Comparison of ENCODE assay signal across 30 mouse cellular contexts in genomic region chr11:19529126-19529525, GRCm38 (mm10).
A peak's percentile ranks its signal among the peaks of the same experiment; 100 is the strongest.
DNase-seq lines count a peak whose midpoint lies in the region; ATAC-seq and TF ChIP-seq lines count a peak whose summit lies in the region.
"Had no signal": no experiment of that assay in that cellular context is flagged by ENCODE, and none has a peak within 500 bp of the region (broad histone marks: within the 10 kb centered on the region; RNA-seq: fewer than 3 reads in every experiment).

No protein-coding gene starts in this region.

- no peak for TF ChIP-seq CTCF in hindbrain, postnatal 0 days (IDR thresholded peaks at IDR 0.05; ENCODE audit: low read depth)

- no peak for ATAC-seq in hindbrain, embryonic 11.5 days (ENCODE audit: low FRiP score)
- ATAC-seq in hindbrain, embryonic 12.5 days (ENCODE audit: low FRiP score) = no peak
- ATAC-seq in hindbrain, postnatal 0 days = no peak
- peak; percentile 79 for ATAC-seq in neural tube, embryonic 13.5 days (ENCODE audit: low read depth)
- ATAC-seq in frontal cortex, adult (ENCODE audit: low TSS enrichment) = no peak
- no peak for ATAC-seq in kidney, embryonic 14.5 days (ENCODE audit: low FRiP score, low TSS enrichment)
- ATAC-seq: forebrain, embryonic 15.5 days; Patski had no signal

- no peak overlapping the region for H3K4me3 ChIP-seq in hindbrain, embryonic 10.5 days
- H3K4me3 ChIP-seq in hindbrain, embryonic 11.5 days (ENCODE audit: low read depth, low read length) = no peak overlapping the region
- H3K4me3 ChIP-seq in hindbrain, embryonic 12.5 days = no peak overlapping the region
- H3K4me3 ChIP-seq in hindbrain, postnatal 0 days (ENCODE audit: low read length) = no peak overlapping the region
- no peak overlapping the region for H3K4me3 ChIP-seq in neural tube, embryonic 13.5 days
- no peak overlapping the region for H3K4me3 ChIP-seq in kidney, embryonic 14.5 days (ENCODE audit: low read length)
- H3K4me3 ChIP-seq: embryonic facial prominence, embryonic 12.5 days; forebrain, embryonic 15.5 days; heart, adult 2 months; heart, embryonic 12.5 days; limb, embryonic 13.5 days; lung, embryonic 15.5 days had no signal

- peaks cover 65% of the 10 kb centered on the region for H3K4me1 ChIP-seq in hindbrain, embryonic 10.5 days (replicated peaks)
- H3K4me1 ChIP-seq in hindbrain, embryonic 11.5 days (replicated peaks; ENCODE audit: control insufficient read depth, insufficient read depth, low read length) = no peaks in the 10 kb centered on the region
- peaks cover 31% of the 10 kb centered on the region for H3K4me1 ChIP-seq in hindbrain, embryonic 12.5 days
- no peaks in the 10 kb centered on the region; the same call in 1 of the 2 replicates for H3K4me1 ChIP-seq in hindbrain, postnatal 0 days (ENCODE audit: insufficient read depth, low read length)
- peaks cover 42% of the 10 kb centered on the region for H3K4me1 ChIP-seq in neural tube, embryonic 13.5 days (replicated peaks)
- no peaks in the 10 kb centered on the region for H3K4me1 ChIP-seq in kidney, embryonic 14.5 days (ENCODE audit: control insufficient read depth, insufficient read depth, low read length)
- H3K4me1 ChIP-seq: heart, embryonic 12.5 days had no signal

- peaks cover 7% of the 10 kb centered on the region for H3K27me3 ChIP-seq in hindbrain, embryonic 10.5 days (ENCODE audit: insufficient read depth, poor library complexity, severe bottlenecking)
- no peaks in the 10 kb centered on the region for H3K27me3 ChIP-seq in hindbrain, embryonic 11.5 days (ENCODE audit: control insufficient read depth, insufficient read depth, low read length)
- no peaks in the 10 kb centered on the region for H3K27me3 ChIP-seq in hindbrain, embryonic 12.5 days
- H3K27me3 ChIP-seq in hindbrain, postnatal 0 days (ENCODE audit: insufficient read depth, low read length) = no peaks in the 10 kb centered on the region
- H3K27me3 ChIP-seq in neural tube, embryonic 13.5 days = 0 out of 2 replicates have a peak, but pooled peaks cover 5% of the 10 kb centered on the region
- H3K27me3 ChIP-seq in kidney, embryonic 14.5 days (ENCODE audit: control insufficient read depth, insufficient read depth, low read length) = no peaks in the 10 kb centered on the region
- H3K27me3 ChIP-seq: CH12.LX; embryonic facial prominence, embryonic 12.5 days; heart, embryonic 12.5 days; lung, embryonic 15.5 days had no signal

- 56% methylated on average over 5 of the region's 5 CpGs for WGBS in hindbrain, embryonic 10.5 days
- WGBS in hindbrain, embryonic 11.5 days = 38% methylated on average over 5 of the region's 5 CpGs
- 29% methylated on average over 5 of the region's 5 CpGs for WGBS in hindbrain, embryonic 12.5 days
- WGBS in hindbrain, postnatal 0 days = 18% methylated on average over 5 of the region's 5 CpGs
- 15% methylated on average over 5 of the region's 5 CpGs for WGBS in neural tube, embryonic 13.5 days
- WGBS in kidney, embryonic 14.5 days = 30% methylated on average over 5 of the region's 5 CpGs

- no peaks in the 10 kb centered on the region for H3K9me3 ChIP-seq in hindbrain, embryonic 10.5 days
- no peaks in the 10 kb centered on the region for H3K9me3 ChIP-seq in hindbrain, embryonic 11.5 days (ENCODE audit: control insufficient read depth, low read length)
- H3K9me3 ChIP-seq in hindbrain, embryonic 12.5 days (replicated peaks) = no peaks in the 10 kb centered on the region
- H3K9me3 ChIP-seq in hindbrain, postnatal 0 days (ENCODE audit: low read length) = no peaks in the 10 kb centered on the region
- H3K9me3 ChIP-seq in neural tube, embryonic 13.5 days = no peaks in the 10 kb centered on the region
- H3K9me3 ChIP-seq in kidney, embryonic 14.5 days (ENCODE audit: control insufficient read depth, low read length) = no peaks in the 10 kb centered on the region
- H3K9me3 ChIP-seq: embryonic facial prominence, embryonic 12.5 days; forebrain, embryonic 15.5 days; heart, embryonic 12.5 days; limb, embryonic 13.5 days; lung, embryonic 15.5 days had no signal

- H3K9ac ChIP-seq in hindbrain, embryonic 11.5 days (ENCODE audit: low read depth, low read length) = no peak overlapping the region
- no peak overlapping the region for H3K9ac ChIP-seq in hindbrain, embryonic 12.5 days
- H3K9ac ChIP-seq in hindbrain, postnatal 0 days (replicated peaks; ENCODE audit: low read length) = no peak overlapping the region
- H3K9ac ChIP-seq in neural tube, embryonic 13.5 days = no peak overlapping the region
- no peak overlapping the region for H3K9ac ChIP-seq in kidney, embryonic 14.5 days (ENCODE audit: low read depth, low read length)
- H3K9ac ChIP-seq: embryonic facial prominence, embryonic 12.5 days; forebrain, embryonic 15.5 days; heart, embryonic 12.5 days; limb, embryonic 13.5 days; lung, embryonic 15.5 days had no signal

- H3K4me2 ChIP-seq in hindbrain, embryonic 11.5 days (replicated peaks; ENCODE audit: low read depth, low read length) = no peak overlapping the region
- no peak overlapping the region for H3K4me2 ChIP-seq in hindbrain, embryonic 12.5 days (replicated peaks)
- 0 out of 2 replicates have a peak overlapping the region, but pooled peaks have one; percentile 7 for H3K4me2 ChIP-seq in hindbrain, postnatal 0 days (ENCODE audit: low read depth, low read length)
- peak overlapping the region; percentile 13 for H3K4me2 ChIP-seq in neural tube, embryonic 13.5 days
- H3K4me2 ChIP-seq in kidney, embryonic 14.5 days (replicated peaks; ENCODE audit: low read depth, low read length) = no peak overlapping the region
- H3K4me2 ChIP-seq: embryonic facial prominence, embryonic 12.5 days; forebrain, embryonic 15.5 days; heart, embryonic 12.5 days; limb, embryonic 13.5 days; liver, embryonic 11.5 days; lung, embryonic 15.5 days had no signal

- H3K27ac ChIP-seq in hindbrain, embryonic 10.5 days = peak overlapping the region; percentile 73
- no peak overlapping the region for H3K27ac ChIP-seq in hindbrain, embryonic 11.5 days (ENCODE audit: low read depth, low read length)
- peak overlapping the region; percentile 52; the same call in 1 of the 2 replicates for H3K27ac ChIP-seq in hindbrain, embryonic 12.5 days
- H3K27ac ChIP-seq in hindbrain, postnatal 0 days = no peak overlapping the region
- peak overlapping the region; percentile 61 for H3K27ac ChIP-seq in neural tube, embryonic 13.5 days (replicated peaks)
- no peak overlapping the region for H3K27ac ChIP-seq in kidney, embryonic 14.5 days (ENCODE audit: low read depth, low read length)
- H3K27ac ChIP-seq: embryonic facial prominence, embryonic 12.5 days; forebrain, embryonic 15.5 days; heart, adult 2 months; kidney, postnatal 0 days; limb, embryonic 13.5 days; lung, embryonic 15.5 days had no signal

- H3K36me3 ChIP-seq in hindbrain, embryonic 10.5 days = no peaks in the 10 kb centered on the region
- H3K36me3 ChIP-seq in hindbrain, embryonic 11.5 days (ENCODE audit: control insufficient read depth, insufficient read depth, low read length) = no peaks in the 10 kb centered on the region
- no peaks in the 10 kb centered on the region for H3K36me3 ChIP-seq in hindbrain, embryonic 12.5 days
- no peaks in the 10 kb centered on the region for H3K36me3 ChIP-seq in hindbrain, postnatal 0 days (ENCODE audit: insufficient read depth, low read length)
- no peaks in the 10 kb centered on the region for H3K36me3 ChIP-seq in neural tube, embryonic 13.5 days
- H3K36me3 ChIP-seq in kidney, embryonic 14.5 days (ENCODE audit: control insufficient read depth, insufficient read depth, low read length) = no peaks in the 10 kb centered on the region
- H3K36me3 ChIP-seq: embryonic facial prominence, embryonic 12.5 days; forebrain, embryonic 15.5 days; heart, embryonic 12.5 days; limb, embryonic 13.5 days; lung, embryonic 15.5 days had no signal

- no peak for DNase-seq in hindbrain, embryonic 10.5 days (ENCODE audit: low spot score)
- DNase-seq in hindbrain, embryonic 11.5 days (ENCODE audit: low spot score) = no peak
- peak; percentile 38 for DNase-seq in hindbrain, postnatal 0 days (ENCODE audit: low spot score)
- DNase-seq in retina, embryonic 14.5 days (ENCODE audit: low spot score) = no peak
- DNase-seq: adrenal gland, postnatal 10 days; cerebellum, adult 11 months; cerebellum, adult 9-10 months; embryo, embryonic 11 days; heart, adult 2 months; heart, postnatal 4 days; kidney, adult 18-20 months; kidney, postnatal 4 days; lung, postnatal 36 days; right cerebral cortex, adult 18-20 months; spleen, adult 18-20 months; thymus, adult 2 months; thymus, postnatal 4 days had no signal

Comparison
In these comparisons a context has a peak if more than half of its experiments do, and no peak if none do; other contexts are left out.
1. H3K27ac ChIP-seq: peak in hindbrain, embryonic 10.5 days (single experiment), hindbrain, embryonic 12.5 days (single experiment) and neural tube, embryonic 13.5 days (single experiment); none in hindbrain, embryonic 11.5 days (single experiment), hindbrain, postnatal 0 days (single experiment) and kidney, embryonic 14.5 days (single experiment).
2. H3K4me2 ChIP-seq: peak in hindbrain, postnatal 0 days (single experiment) and neural tube, embryonic 13.5 days (single experiment); none in hindbrain, embryonic 11.5 days (single experiment), hindbrain, embryonic 12.5 days (single experiment) and kidney, embryonic 14.5 days (single experiment).